Mouse (Mus musculus): ENCODE measurements around the gene Slc5a10. TPM values are rescaled to one million over a fixed set of nuclear protein-coding genes. Genes with fewer than 3 reads are reported as not detected.
A peak's percentile ranks its signal among the peaks of the same experiment; 100 is the strongest.

Slc5a10 gene
- polyA plus RNA-seq, 1 experiment from 2014 or later: 0.08 TPM

DNA sequence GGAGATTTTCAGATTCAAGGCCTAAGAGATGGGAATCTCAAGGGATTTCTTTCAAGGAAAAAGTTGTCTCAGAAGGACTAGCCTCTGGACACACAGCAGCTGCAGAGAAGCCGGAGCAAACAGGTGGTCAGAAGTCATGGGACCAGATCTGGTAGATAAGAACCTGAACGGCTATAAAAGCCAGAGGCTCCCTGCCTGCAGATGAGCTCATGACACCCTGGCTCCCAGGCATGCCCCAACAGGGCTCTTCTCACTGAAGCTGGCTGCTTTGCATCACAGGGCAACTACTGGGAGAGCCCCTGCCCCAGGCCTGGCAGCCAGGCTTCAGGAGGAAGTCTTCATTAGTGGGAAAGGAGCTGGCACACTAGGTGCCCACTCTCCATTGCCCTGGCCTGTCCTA, 45.3 kb downstream of the Slc5a10 start:
- Histone ChIP-seq H3K27me3 (ENCODE audit: low read depth, poor library complexity, severe bottlenecking) (peaks cover 39% of the 10 kb centered on the region), H3K27ac (peak overlapping the region; percentile 79), H3K9me3 (replicated peaks) (no peaks in the 10 kb centered on the region), H3K4me1 (peaks cover 64% of the 10 kb centered on the region), H3K36me3 (no peaks in the 10 kb centered on the region), H3K4me3 (no peak overlapping the region)
- WGBS: 28% methylated on average over 2 of the region's 2 CpGs
- DNase-seq (ENCODE audit: low spot score): peak; percentile 40

DNA sequence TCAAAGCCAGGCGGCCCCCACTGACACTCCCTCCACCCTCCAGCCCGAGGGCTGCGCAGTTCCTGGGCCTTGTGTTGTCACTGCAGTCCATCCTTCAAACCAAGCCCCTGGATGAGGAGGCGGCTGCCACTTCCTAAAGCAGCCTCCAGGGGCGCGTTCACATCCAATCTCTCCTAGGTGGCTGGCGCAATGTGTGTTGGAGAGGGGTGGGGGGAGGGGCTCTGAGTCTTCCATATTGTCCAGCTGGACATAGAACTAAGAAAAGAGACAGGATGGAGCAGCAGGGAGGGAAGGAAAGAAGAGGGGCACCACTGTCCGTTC, 45.8 kb downstream of the Slc5a10 start:
- Histone ChIP-seq H3K4me3 (peak overlapping the region; percentile 8), H3K36me3 (no peaks in the 10 kb centered on the region), H3K9me3 (replicated peaks) (no peaks in the 10 kb centered on the region), H3K27me3 (ENCODE audit: low read depth, poor library complexity, severe bottlenecking) (peaks cover 42% of the 10 kb centered on the region), H3K4me1 (peaks cover 68% of the 10 kb centered on the region), H3K27ac (peak overlapping the region; percentile 79)
- DNase-seq (ENCODE audit: low spot score): peak; percentile 81
- WGBS: 1% methylated on average over 8 of the region's 8 CpGs

- Histone ChIP-seq H3K9me3 (replicated peaks) (no peaks in the 10 kb centered on the region), H3K4me3 (peak overlapping the region; percentile 8), H3K27ac (peak overlapping the region; percentile 79), H3K27me3 (ENCODE audit: low read depth, poor library complexity, severe bottlenecking) (peaks cover 44% of the 10 kb centered on the region), H3K36me3 (no peaks in the 10 kb centered on the region), H3K4me1 (peaks cover 72% of the 10 kb centered on the region)
- peak; percentile 44 for DNase-seq (ENCODE audit: low spot score)
- WGBS: 16% methylated on average over 19 of the region's 19 CpGs
Observed at GRCm38 (mm10) chr11:61674151-61674838, 46.3 kb downstream of the Slc5a10 start.

- DNase-seq (ENCODE audit: low spot score): peak; percentile 50
- Histone ChIP-seq H3K27ac (peak overlapping the region; percentile 79), H3K4me3 (no peak overlapping the region), H3K9me3 (replicated peaks) (no peaks in the 10 kb centered on the region), H3K36me3 (no peaks in the 10 kb centered on the region), H3K27me3 (ENCODE audit: low read depth, poor library complexity, severe bottlenecking) (peaks cover 39% of the 10 kb centered on the region), H3K4me1 (peaks cover 72% of the 10 kb centered on the region)
- 17% methylated on average over 8 of the region's 8 CpGs for whole genome bisulfite sequencing
Observed at GRCm38 (mm10) chr11:61673686-61674085, 46.9 kb downstream of the Slc5a10 start.

DNA sequence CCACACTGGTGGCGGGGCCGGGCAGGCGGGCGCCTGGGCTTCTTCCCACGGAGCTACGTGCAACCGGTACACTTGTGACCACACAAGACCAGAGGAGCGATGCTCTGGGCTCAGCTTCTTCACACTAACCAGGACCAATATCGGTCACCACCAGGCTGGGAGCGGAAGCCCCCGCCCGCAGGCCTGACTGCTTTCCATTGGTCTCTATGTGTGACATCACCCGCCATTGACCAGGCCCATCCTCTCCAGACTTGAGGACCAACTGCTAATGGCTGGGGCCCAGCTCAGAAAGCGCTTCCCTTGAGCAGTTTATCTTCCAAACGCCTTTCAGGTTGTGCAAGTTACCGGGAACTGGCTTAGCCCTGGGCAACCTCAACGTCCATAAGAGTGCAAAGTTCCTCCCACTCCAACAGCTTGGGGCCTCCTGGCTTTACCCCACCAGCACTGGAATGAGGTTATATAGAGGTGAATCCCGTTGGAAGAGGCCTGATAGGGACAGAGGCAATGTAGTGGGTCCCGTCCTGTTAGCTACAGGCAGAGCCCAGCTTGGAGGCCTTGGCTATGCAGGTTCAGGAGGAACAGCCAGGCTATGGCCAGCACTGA, 48.7 kb downstream of the Slc5a10 start:
- H3K27ac ChIP-seq: peak overlapping the region; percentile 56
- 47% methylated on average over 19 of the region's 19 CpGs for WGBS
- peak overlapping the region; percentile 11; the same call in 1 of the 2 replicates for H3K4me3 ChIP-seq
- H3K27me3 ChIP-seq (ENCODE audit: low read depth, poor library complexity, severe bottlenecking): peaks cover 36% of the 10 kb centered on the region
- H3K9me3 ChIP-seq (replicated peaks): no peaks in the 10 kb centered on the region
- H3K36me3 ChIP-seq: no peaks in the 10 kb centered on the region
- no peak for DNase-seq (ENCODE audit: low spot score)
- H3K4me1 ChIP-seq: peaks cover 75% of the 10 kb centered on the region

DNA sequence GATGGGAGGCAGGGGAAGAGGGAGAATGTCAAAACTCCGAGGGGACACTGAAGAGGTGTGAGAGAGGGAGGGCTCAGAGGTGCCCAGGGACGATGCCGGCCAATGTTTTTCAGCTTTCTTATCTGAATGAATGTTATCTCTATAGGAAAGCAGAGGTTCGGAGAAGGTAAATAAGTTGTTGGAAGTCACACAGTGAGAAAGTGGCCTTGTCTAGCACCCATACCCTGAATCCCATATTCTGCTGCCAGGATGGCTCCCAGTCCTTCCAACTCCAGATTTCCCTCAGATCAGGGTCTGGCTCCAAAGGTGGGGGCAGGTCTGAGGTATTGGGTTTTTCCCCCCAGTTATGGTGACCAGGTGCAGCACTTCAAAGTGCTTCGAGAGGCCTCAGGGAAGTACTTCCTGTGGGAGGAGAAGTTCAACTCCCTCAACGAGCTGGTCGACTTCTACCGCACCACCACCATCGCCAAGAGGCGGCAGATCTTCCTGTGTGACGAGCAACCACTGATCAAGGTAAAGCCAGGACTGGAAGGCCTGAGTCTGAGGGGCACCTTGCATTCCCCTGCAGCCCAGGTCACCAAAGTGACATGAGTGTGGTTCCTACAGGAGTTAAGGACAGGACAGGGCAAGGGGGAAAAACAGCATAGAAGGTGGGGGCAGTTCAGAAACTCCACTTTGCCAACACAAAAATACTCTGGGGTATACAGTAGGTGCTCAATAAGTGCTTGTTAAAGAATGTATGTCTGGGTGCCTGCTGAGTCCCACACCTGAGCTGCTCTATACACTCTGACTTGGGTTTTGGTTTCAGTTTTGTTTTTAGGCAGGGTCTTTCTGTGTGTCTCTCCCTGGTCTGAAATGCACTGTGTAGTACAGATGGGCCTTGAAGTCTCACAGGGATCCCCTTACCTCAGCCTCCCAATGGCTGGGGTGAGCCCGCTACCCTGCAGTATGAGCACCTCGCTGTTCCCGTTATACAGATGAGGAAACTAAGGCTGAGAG, 50.8 kb downstream of the Slc5a10 start:
- Histone ChIP-seq H3K9me3 (replicated peaks) (no peaks in the 10 kb centered on the region), H3K27ac (0 out of 2 replicates have a peak overlapping the region, but pooled peaks have one; percentile 14), H3K4me1 (peaks cover 54% of the 10 kb centered on the region), H3K36me3 (no peaks in the 10 kb centered on the region), H3K27me3 (ENCODE audit: low read depth, poor library complexity, severe bottlenecking) (peaks cover 36% of the 10 kb centered on the region), H3K4me3 (no peak overlapping the region)
- WGBS: 69% methylated on average over 14 of the region's 14 CpGs
- DNase-seq (ENCODE audit: low spot score): no peak

GRCm38 (mm10) chr11:61667782-61668181, 52.8 kb downstream of the Slc5a10 start:
- Histone ChIP-seq H3K9me3 (replicated peaks) (no peaks in the 10 kb centered on the region), H3K4me3 (no peak overlapping the region), H3K27ac (no peak overlapping the region), H3K27me3 (ENCODE audit: low read depth, poor library complexity, severe bottlenecking) (peaks cover 25% of the 10 kb centered on the region), H3K36me3 (no peaks in the 10 kb centered on the region), H3K4me1 (peaks cover 38% of the 10 kb centered on the region)
- DNase-seq (ENCODE audit: low spot score): no peak
- WGBS: 79% methylated on average over 5 of the region's 5 CpGs

DNA sequence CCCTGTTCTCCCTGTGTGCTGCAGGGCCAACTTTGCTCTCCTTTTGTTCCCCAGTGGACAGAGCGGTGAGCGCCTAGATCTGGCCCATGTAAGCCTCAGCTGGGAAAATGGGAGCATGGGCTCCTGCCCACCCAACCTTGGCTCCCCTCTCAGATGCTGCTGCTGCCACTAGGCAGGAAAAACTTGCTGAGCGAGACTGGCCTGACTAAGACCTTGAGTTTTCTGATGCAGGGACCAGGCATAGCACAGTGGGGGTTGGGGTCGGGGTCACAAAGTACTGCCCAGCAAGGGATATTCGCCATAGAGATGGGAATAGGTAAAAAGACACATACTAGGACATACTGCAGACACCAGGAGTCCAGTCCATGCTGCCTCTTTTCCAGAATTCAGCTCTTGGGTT, 53.4 kb downstream of the Slc5a10 start:
- no peak overlapping the region for H3K27ac ChIP-seq
- WGBS: 83% methylated on average over 5 of the region's 5 CpGs
- no peaks in the 10 kb centered on the region for H3K36me3 ChIP-seq

GRCm38 (mm10) chr11:61665991-61666799, 54.4 kb downstream of the Slc5a10 start:
- 48% methylated on average over 7 of the region's 7 CpGs for WGBS
- DNase-seq (ENCODE audit: low spot score): peak; percentile 56
- no peaks in the 10 kb centered on the region for H3K9me3 ChIP-seq (replicated peaks)

More for the DNA sequence above, 53.4 kb downstream of the Slc5a10 start:
- peaks cover 21% of the 10 kb centered on the region for H3K27me3 ChIP-seq (ENCODE audit: low read depth, poor library complexity, severe bottlenecking)
- H3K4me3 ChIP-seq: no peak overlapping the region
- no peak for DNase-seq (ENCODE audit: low spot score)
- no peaks in the 10 kb centered on the region for H3K9me3 ChIP-seq (replicated peaks)
- H3K4me1 ChIP-seq: peaks cover 38% of the 10 kb centered on the region

DNA sequence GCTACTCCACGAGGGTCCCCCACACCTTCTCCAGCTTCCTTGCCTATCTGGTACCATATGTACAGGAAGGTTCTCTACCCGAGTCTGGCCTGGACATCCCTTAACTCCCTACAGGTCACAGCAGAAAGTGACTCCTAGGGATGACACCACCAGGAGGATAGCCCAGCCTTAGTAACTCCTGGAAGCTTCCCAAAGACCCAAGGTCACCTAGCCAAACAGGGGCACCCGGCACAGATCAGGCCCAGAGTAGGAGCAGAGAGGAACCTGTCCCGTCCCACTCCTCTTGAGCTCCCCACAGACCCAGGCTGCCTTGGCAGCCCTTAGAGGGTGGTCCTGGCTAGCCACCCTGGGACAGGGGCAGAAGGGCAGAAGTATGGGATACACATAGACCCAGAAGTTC, 55.2 kb downstream of the Slc5a10 start:
- H3K4me3 ChIP-seq: no peak overlapping the region
- DNase-seq (ENCODE audit: low spot score): no peak
- 85% methylated on average over 4 of the region's 4 CpGs for WGBS
- H3K36me3 ChIP-seq: no peaks in the 10 kb centered on the region
- H3K9me3 ChIP-seq (replicated peaks): no peaks in the 10 kb centered on the region
- 0 out of 2 replicates have a peak overlapping the region, but pooled peaks have one; percentile 0 for H3K27ac ChIP-seq
- peaks cover 6% of the 10 kb centered on the region; the same call in 1 of the 2 replicates for H3K27me3 ChIP-seq (ENCODE audit: low read depth, poor library complexity, severe bottlenecking)
- H3K4me1 ChIP-seq: peaks cover 20% of the 10 kb centered on the region

More at GRCm38 (mm10) chr11:61665991-61666799, 54.4 kb downstream of the Slc5a10 start:
- Histone ChIP-seq H3K4me3 (no peak overlapping the region), H3K36me3 (no peaks in the 10 kb centered on the region), H3K27me3 (ENCODE audit: low read depth, poor library complexity, severe bottlenecking) (peaks cover 12% of the 10 kb centered on the region; the same call in 1 of the 2 replicates), H3K4me1 (peaks cover 28% of the 10 kb centered on the region), H3K27ac (no peak overlapping the region)

DNA sequence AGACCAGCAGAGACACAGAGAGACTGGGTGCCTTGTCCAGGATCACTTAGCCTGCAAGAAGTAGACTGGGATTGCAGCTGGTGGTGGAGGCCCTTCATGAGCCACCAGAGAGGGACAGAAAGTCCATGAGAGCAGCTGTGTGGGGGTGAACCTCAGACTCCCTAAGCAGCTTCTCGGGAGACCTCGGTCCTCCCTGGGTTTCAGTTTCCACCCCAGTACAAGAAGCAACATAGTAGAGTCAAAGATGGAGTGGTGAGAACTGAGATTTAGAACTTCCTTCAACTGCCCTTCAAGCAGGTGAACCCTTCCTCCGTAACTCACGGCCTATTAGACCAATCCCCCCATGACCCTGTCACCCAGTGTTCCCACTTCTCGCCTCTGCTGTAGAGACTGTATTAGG, 58.4 kb downstream of the Slc5a10 start:
- Histone ChIP-seq H3K4me3 (no peak overlapping the region), H3K36me3 (no peaks in the 10 kb centered on the region), H3K9me3 (replicated peaks) (no peaks in the 10 kb centered on the region), H3K27me3 (ENCODE audit: low read depth, poor library complexity, severe bottlenecking) (no peaks in the 10 kb centered on the region), H3K4me1 (peaks cover 11% of the 10 kb centered on the region), H3K27ac (no peak overlapping the region)
- no peak for DNase-seq (ENCODE audit: low spot score)
- 92% methylated on average over 5 of the region's 5 CpGs for WGBS

DNA sequence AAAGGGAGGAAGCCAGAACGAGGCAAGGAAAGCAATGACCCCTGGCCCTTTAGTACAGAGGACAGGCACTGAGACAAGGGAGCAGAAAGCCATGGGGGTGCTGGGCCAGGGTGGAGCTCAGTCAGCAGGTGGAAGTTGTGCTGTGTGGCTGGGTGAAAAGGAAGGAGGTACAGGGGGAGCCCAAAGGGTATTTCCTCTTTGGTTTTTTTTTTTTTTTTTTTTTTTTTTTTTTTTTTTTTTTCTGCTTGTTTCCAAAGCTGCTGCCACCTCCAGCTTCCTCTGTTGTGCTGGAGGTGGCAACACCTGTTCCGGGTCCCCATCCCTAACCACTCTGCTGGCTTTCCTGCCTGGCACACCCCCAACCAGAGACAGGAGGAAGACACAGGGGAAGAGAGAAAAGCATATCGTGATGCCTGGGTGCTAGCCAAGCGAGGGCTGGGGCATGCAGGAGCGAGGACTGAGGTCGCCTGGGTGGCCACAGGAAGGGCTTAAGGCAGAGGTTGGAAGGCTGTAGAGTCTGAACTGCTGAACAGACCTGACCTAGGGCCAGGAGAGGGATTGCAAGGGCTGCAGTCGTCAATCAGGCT, 59.7 kb downstream of the Slc5a10 start:
- WGBS: 75% methylated on average over 7 of the region's 7 CpGs
- H3K27ac ChIP-seq: no peak overlapping the region

More for the DNA sequence above, 59.7 kb downstream of the Slc5a10 start:
- DNase-seq (ENCODE audit: low spot score): no peak
- peaks cover 9% of the 10 kb centered on the region for H3K4me1 ChIP-seq
- H3K27me3 ChIP-seq (ENCODE audit: low read depth, poor library complexity, severe bottlenecking): no peaks in the 10 kb centered on the region
- H3K36me3 ChIP-seq: no peaks in the 10 kb centered on the region
- no peaks in the 10 kb centered on the region for H3K9me3 ChIP-seq (replicated peaks)
- H3K4me3 ChIP-seq: no peak overlapping the region
